In the genomic region with DNA sequence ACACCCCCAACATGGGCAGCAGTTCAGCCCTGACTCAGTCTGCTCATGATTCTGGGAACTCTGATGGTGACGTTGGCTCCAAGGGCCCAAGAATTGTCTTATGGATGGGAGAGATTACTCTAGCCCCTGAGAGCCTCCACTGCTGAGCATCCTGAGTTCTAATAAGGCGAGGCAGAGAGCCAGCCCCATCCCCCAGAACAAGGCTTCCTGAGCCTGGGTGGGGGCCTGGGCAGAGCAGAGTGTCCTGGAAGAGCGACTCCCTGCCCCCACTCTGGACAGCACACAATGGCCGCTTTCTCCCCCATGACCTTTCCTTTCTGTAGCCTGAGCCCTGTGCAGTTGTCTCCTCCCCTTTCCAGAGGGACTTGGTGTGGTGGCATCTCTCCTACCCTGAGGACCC, we compare ENCODE assay signal across 9 mouse cellular contexts. TPM values are rescaled to one million over a fixed set of nuclear protein-coding genes. Genes with fewer than 3 reads are reported as not detected.
DNase-seq lines count a peak whose midpoint lies in the region; ATAC-seq and TF ChIP-seq lines count a peak whose summit lies in the region.
"Had no signal": no experiment of that assay in that cellular context is flagged by ENCODE, and none has a peak within 500 bp of the region (broad histone marks: within the 10 kb centered on the region; RNA-seq: fewer than 3 reads in every experiment).

No protein-coding gene starts in this region.

- H3K27me3 ChIP-seq in liver, embryonic 13.5 days = no peaks in the 10 kb centered on the region
- no peaks in the 10 kb centered on the region for H3K27me3 ChIP-seq in stomach, embryonic 14.5 days (ENCODE audit: control insufficient read depth, insufficient read depth, low read length)
- H3K27me3 ChIP-seq: megakaryocyte, embryonic 14.5 days had no signal

- intact Hi-C loops in heart, postnatal 14 days (cut with DNase I) = no loop called here

- peaks cover 28% of the 10 kb centered on the region for H3K36me3 ChIP-seq in ES-E14 (ENCODE audit: control insufficient read depth, insufficient read depth, low read length, poor library complexity, severe bottlenecking)
- H3K36me3 ChIP-seq in liver, embryonic 13.5 days = peaks cover 20% of the 10 kb centered on the region
- H3K36me3 ChIP-seq in stomach, embryonic 14.5 days (ENCODE audit: control insufficient read depth, insufficient read depth, low read length) = peaks cover 25% of the 10 kb centered on the region; the same call in 1 of the 2 replicates

- DNase-seq in adrenal gland, postnatal 14 days = peak; percentile 57
- no peak for DNase-seq in adrenal gland, adult 18-20 months (ENCODE audit: low spot score in 2 of 2)
- no peak for DNase-seq in ES-E14 (ENCODE audit: low read depth, low spot score)
- peak; percentile 53 to 65 for DNase-seq in heart, postnatal 14 days
- no peak for DNase-seq in liver, embryonic 13.5 days
- no peak for DNase-seq in urinary bladder, adult 2 months (ENCODE audit: low spot score)
- DNase-seq in testis, postnatal 10 days (ENCODE audit: low spot score) = no peak

- WGBS in liver, embryonic 13.5 days (ENCODE audit: insufficient replicate concordance) = 55% methylated on average over 4 of the region's 4 CpGs
- WGBS in stomach, embryonic 14.5 days = 52% methylated on average over 4 of the region's 4 CpGs

- H3K9ac ChIP-seq in ES-E14 (ENCODE audit: insufficient read depth, low read depth, low read length, poor library complexity, severe bottlenecking) = peak overlapping the region; percentile 51
- H3K9ac ChIP-seq in liver, embryonic 13.5 days = no peak overlapping the region
- no peak overlapping the region for H3K9ac ChIP-seq in stomach, embryonic 14.5 days (replicated peaks; ENCODE audit: low read depth, low read length)

- H3K27ac ChIP-seq in ES-E14 (ENCODE audit: insufficient read depth, low read depth, low read length, poor library complexity, severe bottlenecking) = peak overlapping the region; percentile 82
- peak overlapping the region; percentile 31 for H3K27ac ChIP-seq in liver, embryonic 13.5 days
- peak overlapping the region; percentile 71; the same call in 1 of the 2 replicates for H3K27ac ChIP-seq in stomach, embryonic 14.5 days (ENCODE audit: low read length)

- in situ Hi-C loops in ES-E14 (cut with MboI; ENCODE audit: low sequenced_read_pairs in 2 of 2, unreplicated experiment in 2 of 2) = no loop called here

- H3K9me3 ChIP-seq in ES-E14 (ENCODE audit: control insufficient read depth, insufficient read depth, low read depth, low read length) = no peaks in the 10 kb centered on the region
- H3K9me3 ChIP-seq in liver, embryonic 13.5 days (replicated peaks) = no peaks in the 10 kb centered on the region
- no peaks in the 10 kb centered on the region for H3K9me3 ChIP-seq in stomach, embryonic 14.5 days (ENCODE audit: control insufficient read depth, low read depth, low read length)
- H3K9me3 ChIP-seq: megakaryocyte, embryonic 14.5 days had no signal

- H3K4me3 ChIP-seq in ES-E14 (ENCODE audit: insufficient read depth in 1 of 2, low read depth in 1 of 2, low read length in 2 of 2, poor library complexity in 1 of 2, severe bottlenecking in 1 of 2) = peak overlapping the region; percentile 6 to 19; a peak in 3 of 4 replicates
- H3K4me3 ChIP-seq in liver, embryonic 13.5 days (replicated peaks) = no peak overlapping the region
- H3K4me3 ChIP-seq in stomach, embryonic 14.5 days (ENCODE audit: low read depth, low read length) = no peak overlapping the region

- no peak for ATAC-seq in liver, embryonic 13.5 days (ENCODE audit: low read depth)
- no peak for ATAC-seq in stomach, embryonic 14.5 days (ENCODE audit: insufficient number of reproducible peaks, insufficient read depth, low FRiP score, low read depth)

- no peak overlapping the region for H3K4me2 ChIP-seq in liver, embryonic 13.5 days
- no peak overlapping the region for H3K4me2 ChIP-seq in stomach, embryonic 14.5 days (replicated peaks; ENCODE audit: low read depth, low read length)

- peaks cover 15 to 45% of the 10 kb centered on the region in 2 experiments for H3K4me1 ChIP-seq in ES-E14 (ENCODE audit: control insufficient read depth in 2 of 2, insufficient read depth in 2 of 2, low read length in 2 of 2, poor library complexity in 1 of 2)
- peaks cover 56% of the 10 kb centered on the region for H3K4me1 ChIP-seq in liver, embryonic 13.5 days (replicated peaks)
- peaks cover 31% of the 10 kb centered on the region for H3K4me1 ChIP-seq in stomach, embryonic 14.5 days (ENCODE audit: control insufficient read depth, insufficient read depth, low read length)

TF ChIP-seq in ES-E14, 5 proteins besides CTCF, POLR2A, EP300 and RAD21:
- TF ChIP-seq MAFK (IDR thresholded peaks at IDR 0.05; ENCODE audit: insufficient read depth, low read depth, low read length) = no peak

RNA-seq across cellular contexts. Expression of a gene that starts 4.5 kb away (rescaled TPM):
- 49.5 and 53.0 TPM in 2 replicates for total RNA-seq in adrenal gland, postnatal 14 days (2021)
- total RNA-seq in adrenal gland, adult 18-20 months (2021) = 10 to 100 TPM; 47.7 to 49.2 TPM
- total RNA-seq in ES-E14 (2012; rRNA removed) = 43.1 and 55.2 TPM in 2 replicates
- 10 to 100 TPM; 49.1 to 50.0 TPM for total RNA-seq in heart, postnatal 14 days (2021)
- 1.8 and 1.9 TPM in 2 replicates for polyA plus RNA-seq in liver, embryonic 13.5 days (2015; fragmentation: Nextera tagmentation; extraction: Ambion mirVana)
- polyA plus RNA-seq in stomach, embryonic 14.5 days (2014; fragmentation: Nextera tagmentation; extraction: Ambion mirVana) = 15.1 and 18.1 TPM in 2 replicates
- polyA plus RNA-seq in urinary bladder, adult 2 months (2012; rRNA removed) = 24.7 and 37.0 TPM in 2 replicates

RNA-seq across cellular contexts. Expression of a gene that starts 8.4 kb away (rescaled TPM):
- total RNA-seq in adrenal gland, postnatal 14 days (2021) = 8.2 and 10.4 TPM in 2 replicates
- 1 to 10 TPM; 7.9 to 8.3 TPM for total RNA-seq in adrenal gland, adult 18-20 months (2021)
- total RNA-seq in ES-E14 (2012; rRNA removed) = 7.0 and 10.7 TPM in 2 replicates
- 10 to 100 TPM; 10.6 to 10.9 TPM for total RNA-seq in heart, postnatal 14 days (2021)
- 0.81 and 1.0 TPM in 2 replicates for polyA plus RNA-seq in liver, embryonic 13.5 days (2015; fragmentation: Nextera tagmentation; extraction: Ambion mirVana)
- 7.1 TPM in 2 replicates for polyA plus RNA-seq in stomach, embryonic 14.5 days (2014; fragmentation: Nextera tagmentation; extraction: Ambion mirVana)
- 21.8 and 22.3 TPM in 2 replicates for polyA plus RNA-seq in urinary bladder, adult 2 months (2012; rRNA removed)

RNA-seq across cellular contexts. Expression of a gene that starts 17.1 kb away (rescaled TPM):
- total RNA-seq in adrenal gland, postnatal 14 days (2021) = 24.3 and 26.9 TPM in 2 replicates
- 10 to 100 TPM; 16.7 to 27.6 TPM for total RNA-seq in adrenal gland, adult 18-20 months (2021)
- 1.6 and 1.7 TPM in 2 replicates for total RNA-seq in ES-E14 (2012; rRNA removed)
- total RNA-seq in heart, postnatal 14 days (2021) = 1 to 10 TPM; 2.0 to 2.7 TPM
- 3.4 and 3.8 TPM in 2 replicates for polyA plus RNA-seq in liver, embryonic 13.5 days (2015; fragmentation: Nextera tagmentation; extraction: Ambion mirVana)
- 1.8 and 1.9 TPM in 2 replicates for polyA plus RNA-seq in stomach, embryonic 14.5 days (2014; fragmentation: Nextera tagmentation; extraction: Ambion mirVana)
- 0.71 and 1.1 TPM in 2 replicates for polyA plus RNA-seq in urinary bladder, adult 2 months (2012; rRNA removed)

RNA-seq across cellular contexts. Expression of a gene that starts 17.9 kb away (rescaled TPM):
- 9.6 and 12.5 TPM in 2 replicates for total RNA-seq in adrenal gland, postnatal 14 days (2021)
- total RNA-seq in adrenal gland, adult 18-20 months (2021) = 10 to 100 TPM; 11.0 to 12.9 TPM
- 18.4 and 23.5 TPM in 2 replicates for total RNA-seq in ES-E14 (2012; rRNA removed)
- total RNA-seq in heart, postnatal 14 days (2021) = 10 to 100 TPM in 1 of 2 experiments, 1 to 10 TPM in 1; 9.1 to 10.3 TPM
- polyA plus RNA-seq in liver, embryonic 13.5 days (2015; fragmentation: Nextera tagmentation; extraction: Ambion mirVana) = 5.1 and 5.5 TPM in 2 replicates
- polyA plus RNA-seq in stomach, embryonic 14.5 days (2014; fragmentation: Nextera tagmentation; extraction: Ambion mirVana) = 32.8 and 38.7 TPM in 2 replicates
- polyA plus RNA-seq in urinary bladder, adult 2 months (2012; rRNA removed) = 20.9 and 21.0 TPM in 2 replicates

RNA-seq across cellular contexts. Expression of a gene that starts 21.1 kb away (rescaled TPM):
- not detected in 2 replicates for total RNA-seq in adrenal gland, postnatal 14 days (2021)
- not detected for total RNA-seq in adrenal gland, adult 18-20 months (2021)
- 0.26 TPM in 1 of 2 replicates, not detected in the other for total RNA-seq in ES-E14 (2012; rRNA removed)
- total RNA-seq in heart, postnatal 14 days (2021) = not detected
- 0.10 TPM in 1 of 2 replicates, not detected in the other for polyA plus RNA-seq in liver, embryonic 13.5 days (2015; fragmentation: Nextera tagmentation; extraction: Ambion mirVana)
- polyA plus RNA-seq in stomach, embryonic 14.5 days (2014; fragmentation: Nextera tagmentation; extraction: Ambion mirVana) = not detected in 2 replicates
- polyA plus RNA-seq in urinary bladder, adult 2 months (2012; rRNA removed) = not detected in 2 replicates

Comparison
In these comparisons a context has a peak if more than half of its experiments do, and no peak if none do; other contexts are left out.
1. DNase-seq: peak in adrenal gland, postnatal 14 days (single experiment) and heart, postnatal 14 days (2 of 2); none in adrenal gland, adult 18-20 months (0 of 2), ES-E14 (single experiment), liver, embryonic 13.5 days (single experiment), urinary bladder, adult 2 months (single experiment) and testis, postnatal 10 days (single experiment).
2. H3K27ac ChIP-seq: peak in every context shown above with its lines; median percentile 82 in ES-E14; 71 in stomach, embryonic 14.5 days; 31 in liver, embryonic 13.5 days.
3. H3K4me3 ChIP-seq: peak in ES-E14 (2 of 2); none in liver, embryonic 13.5 days (single experiment) and stomach, embryonic 14.5 days (single experiment).